Mouse (Mus musculus) T-helper 1 cell (primary cell): ENCODE data around the gene Stox1.

Experiments
- in situ Hi-C: fragments of 300-600 bp; cut with MboI, MseI; formaldehyde crosslinking; loops from one replicate; pipeline ENCODE4 v1.15.1; 2025; ENCODE audit warnings: high pct_unique_total_duplicates

Stox1 gene

GRCm38 (mm10) chr10:62668043-62668442, 57.9 kb downstream of the Stox1 start:
- in situ Hi-C loops, result no loop called here

DNA sequence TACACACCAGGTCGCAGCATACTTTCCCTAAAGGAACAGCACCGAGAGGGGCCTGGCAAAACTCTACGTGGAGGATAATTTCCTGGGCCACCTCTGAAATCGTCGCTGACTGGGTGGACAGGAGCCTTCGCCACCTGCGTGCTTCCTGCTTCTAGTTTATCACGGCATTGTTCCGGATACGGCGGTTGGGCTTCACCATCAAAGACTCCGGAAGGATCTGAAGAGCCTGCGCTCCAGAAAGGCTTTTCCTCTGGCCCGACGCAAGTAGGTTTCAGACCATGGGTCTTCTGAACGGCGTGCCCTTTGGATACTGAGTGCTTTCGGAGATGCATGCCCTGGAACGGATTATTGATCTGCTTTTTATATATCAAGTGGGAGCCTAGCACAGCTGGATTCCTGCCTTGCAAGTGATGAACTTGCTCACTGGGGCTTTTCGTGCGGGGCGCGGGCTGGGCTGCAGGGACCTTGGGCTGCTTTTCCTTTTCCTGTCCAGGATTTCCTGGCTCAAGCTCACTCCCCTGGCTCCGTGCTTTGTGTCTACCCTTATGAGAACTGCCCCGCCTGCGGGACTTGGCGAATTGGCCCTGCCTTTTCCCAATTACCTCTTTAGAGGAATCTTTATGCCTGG, 60.9 kb downstream of the Stox1 start:
- in situ Hi-C loops, result no loop called here

- in situ Hi-C loops, result no loop called here
Observed at GRCm38 (mm10) chr10:62664171-62664570, 61.8 kb downstream of the Stox1 start.

DNA sequence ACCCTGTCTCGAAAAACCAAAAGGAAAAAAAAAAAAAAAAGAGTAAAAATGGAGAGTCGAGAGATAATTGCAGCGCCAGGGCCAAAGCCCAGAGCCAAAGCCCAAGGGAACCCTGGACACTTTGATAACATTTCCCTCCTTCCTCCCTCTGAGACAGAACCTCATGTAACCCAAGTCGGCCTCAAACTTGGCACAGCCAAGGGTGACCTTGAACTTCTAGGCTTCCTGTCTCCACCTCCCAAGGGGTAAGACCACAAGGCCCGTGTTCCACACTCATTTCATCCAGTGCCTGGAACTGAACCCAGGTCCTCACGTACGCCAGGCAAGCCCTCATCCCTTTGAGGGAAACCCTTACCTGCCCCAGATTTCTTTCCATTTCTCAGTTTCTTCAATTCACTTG, 69.2 kb downstream of the Stox1 start:
- in situ Hi-C loops, result no loop called here

- in situ Hi-C loops, result no loop called here
Observed at GRCm38 (mm10) chr10:62651961-62652360, 74.0 kb downstream of the Stox1 start.

- in situ Hi-C loops, result no loop called here
Observed at GRCm38 (mm10) chr10:62650881-62651810, 74.8 kb downstream of the Stox1 start, which contains the start of gene Ddx50. TSS of gene Ddx50 (minus strand) at chr10:62651218.

GRCm38 (mm10) chr10:62650358-62650782, 75.6 kb downstream of the Stox1 start:
- in situ Hi-C loops, result no loop called here
